Mouse (Mus musculus) embryonic facial prominence, embryonic 14.5 days (tissue): ENCODE measurements around the gene Pard3b. TPM values are rescaled to one million over a fixed set of nuclear protein-coding genes. Genes with fewer than 3 reads are reported as not detected.
A peak's percentile ranks its signal among the peaks of the same experiment; 100 is the strongest.

Experiments
- ATAC-seq: fragments of 200-750 bp; cut with Nextera tagmentation; 2 replicates; pipeline ENCODE4 v1.8.0; 2017; ENCODE audit warnings: low read depth, moderate number of reproducible peaks, moderate TSS enrichment
- DNase-seq: peaks from one replicate; pipeline ENCODE4 v3.0.0-alpha.2; 2015; ENCODE audit warnings: low spot score
- H3K27ac ChIP-seq: fragments of 300-500 bp; sonication (generic); replicated peaks from 2 replicates; pipeline ENCODE4 v1.5.1; 2014; ENCODE audit warnings: low read depth, mild to moderate bottlenecking, low read length, moderate library complexity
- H3K27me3 ChIP-seq: fragments of 300-500 bp; sonication (generic); replicated peaks from 2 replicates; pipeline ENCODE4 v1.6.1; 2014; ENCODE audit warnings: low read length; ENCODE audit not compliant: control insufficient read depth, insufficient read depth
- H3K36me3 ChIP-seq: fragments of 300-500 bp; sonication (generic); 2 replicates; pipeline ENCODE4 v1.6.1; 2014; ENCODE audit warnings: low read length, mixed read lengths; ENCODE audit not compliant: control insufficient read depth, insufficient read depth
- H3K4me1 ChIP-seq: fragments of 300-500 bp; sonication (generic); 2 replicates; pipeline ENCODE4 v1.6.1; 2014; ENCODE audit warnings: antibody characterized with exemption, low read length; ENCODE audit not compliant: control insufficient read depth, insufficient read depth
- H3K4me2 ChIP-seq: fragments of 300-500 bp; sonication (generic); 2 replicates; pipeline ENCODE4 v1.6.1; 2014; ENCODE audit warnings: low read depth, mild to moderate bottlenecking, low read length, moderate library complexity, mixed read lengths
- H3K4me3 ChIP-seq: fragments of 300-500 bp; sonication (generic); 2 replicates; pipeline ENCODE4 v1.5.1; 2014; ENCODE audit warnings: low read depth, mild to moderate bottlenecking, low read length
- H3K9ac ChIP-seq: fragments of 300-500 bp; sonication (generic); 2 replicates; pipeline ENCODE4 v1.6.1; 2014; ENCODE audit warnings: low read depth, mild to moderate bottlenecking, low read length, moderate library complexity, mixed read lengths
- H3K9me3 ChIP-seq: fragments of 300-500 bp; sonication (generic); 2 replicates; pipeline ENCODE4 v1.6.1; 2016; ENCODE audit warnings: low read length; ENCODE audit not compliant: control insufficient read depth
- WGBS: fragments of 180-500 bp; shearing (Covaris S2); extraction: QIAGEN DNeasy Blood & Tissue Kit; methylation state at CpG from one replicate; pipeline ENCODE4 v1.1.7; 2014; 5-methylcytosine and 5-hydroxymethylcytosine counted together
- polyA plus RNA-seq: library from polyadenylated mRNA; unstranded; fragments of >200 nt; fragmentation: Nextera tagmentation; extraction: Ambion mirVana; gene quantifications from 2 replicates; pipeline ENCODE4 v1.2.1, GENCODE M21; 2014

The Pard3b gene
- polyA plus RNA-seq, 1 experiment from 2014 or later: 17.6 TPM

GRCm38 (mm10) chr1:62422896-62423650 is 784.4 kb downstream of the Pard3b start:
- Histone ChIP-seq H3K9me3 (no peaks in the 10 kb centered on the region), H3K4me1 (no peaks in the 10 kb centered on the region; the same call in 1 of the 2 replicates), H3K36me3 (no peaks in the 10 kb centered on the region), H3K4me3 (no peak overlapping the region), H3K27ac (no peak overlapping the region), H3K4me2 (no peak overlapping the region), H3K27me3 (no peaks in the 10 kb centered on the region), H3K9ac (no peak overlapping the region)
- ATAC-seq (no peak), DNase-seq (no peak)
- WGBS: 69% methylated on average over 10 of the region's 10 CpGs

DNA sequence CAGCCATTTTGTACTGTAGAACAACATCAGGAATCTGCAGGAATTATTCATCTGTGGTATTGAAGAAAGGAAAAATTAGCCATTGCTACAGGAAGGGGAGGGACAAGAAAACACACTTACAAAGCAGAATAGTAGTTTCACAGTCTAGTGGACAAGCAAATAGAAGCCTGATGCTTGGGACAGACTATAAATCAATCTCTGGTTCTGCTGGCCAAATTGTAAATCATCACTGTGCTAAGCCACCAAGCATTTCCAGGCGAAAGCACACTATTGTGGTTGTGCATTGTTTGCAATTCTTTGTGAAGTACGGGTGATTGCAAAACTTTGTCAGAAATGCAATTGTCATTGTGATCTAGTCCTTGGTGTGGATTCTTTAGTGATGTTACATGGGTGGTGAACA is 786.7 kb downstream of the Pard3b start:
- ATAC-seq (no peak), DNase-seq (no peak)
- Histone ChIP-seq H3K9ac (no peak overlapping the region), H3K9me3 (no peaks in the 10 kb centered on the region), H3K36me3 (no peaks in the 10 kb centered on the region), H3K4me3 (no peak overlapping the region), H3K27me3 (no peaks in the 10 kb centered on the region), H3K27ac (no peak overlapping the region), H3K4me2 (no peak overlapping the region), H3K4me1 (peaks cover 7% of the 10 kb centered on the region; the same call in 1 of the 2 replicates)
- 88% methylated on average over 2 of the region's 2 CpGs for WGBS

DNA sequence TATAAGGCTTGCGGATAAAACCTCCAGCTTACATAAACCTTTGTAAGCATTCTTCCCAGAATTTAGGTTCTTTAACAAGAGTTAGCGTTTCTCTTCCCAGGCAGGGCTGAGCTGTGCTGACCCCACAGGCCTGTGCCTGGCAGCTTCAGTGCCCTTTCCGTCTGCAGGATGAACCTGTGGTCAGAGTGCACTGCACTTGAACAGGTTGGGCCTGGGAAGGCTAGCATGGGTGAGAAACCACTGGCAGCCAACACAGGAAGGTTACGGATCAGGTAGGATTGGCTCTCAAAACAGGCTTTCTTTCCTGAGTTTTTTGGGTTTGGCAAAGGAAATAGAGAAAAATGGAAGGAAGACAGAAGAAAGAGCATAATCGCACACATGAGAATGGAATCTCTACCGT is 790.1 kb downstream of the Pard3b start:
- Histone ChIP-seq H3K36me3 (no peaks in the 10 kb centered on the region), H3K27ac (no peak overlapping the region), H3K9me3 (no peaks in the 10 kb centered on the region), H3K4me3 (no peak overlapping the region), H3K4me2 (no peak overlapping the region), H3K9ac (no peak overlapping the region), H3K27me3 (no peaks in the 10 kb centered on the region), H3K4me1 (peaks cover 7% of the 10 kb centered on the region; the same call in 1 of the 2 replicates)
- ATAC-seq (no peak), DNase-seq (no peak)
- WGBS: 78% methylated on average over 6 of the region's 6 CpGs

GRCm38 (mm10) chr1:62429333-62430182 is 790.9 kb downstream of the Pard3b start:
- H3K4me2 ChIP-seq: no peak overlapping the region
- H3K9me3 ChIP-seq: no peaks in the 10 kb centered on the region
- ATAC-seq (no peak), DNase-seq (no peak)
- no peak overlapping the region for H3K9ac ChIP-seq
- WGBS: 57% methylated on average over 17 of the region's 17 CpGs
- no peak overlapping the region for H3K27ac ChIP-seq
- peaks cover 7% of the 10 kb centered on the region; the same call in 1 of the 2 replicates for H3K4me1 ChIP-seq
- no peaks in the 10 kb centered on the region for H3K36me3 ChIP-seq
- no peaks in the 10 kb centered on the region for H3K27me3 ChIP-seq
- no peak overlapping the region for H3K4me3 ChIP-seq

GRCm38 (mm10) chr1:62431054-62431453 is 792.4 kb downstream of the Pard3b start:
- no peak overlapping the region for H3K9ac ChIP-seq
- 89% methylated on average over 6 of the region's 6 CpGs for WGBS
- no peaks in the 10 kb centered on the region for H3K36me3 ChIP-seq
- no peak overlapping the region for H3K27ac ChIP-seq
- DNase-seq (no peak), ATAC-seq (no peak)
- no peaks in the 10 kb centered on the region for H3K27me3 ChIP-seq
- H3K4me2 ChIP-seq: no peak overlapping the region
- peaks cover 7% of the 10 kb centered on the region; the same call in 1 of the 2 replicates for H3K4me1 ChIP-seq
- H3K9me3 ChIP-seq: no peaks in the 10 kb centered on the region
- H3K4me3 ChIP-seq: no peak overlapping the region

- no peaks in the 10 kb centered on the region for H3K27me3 ChIP-seq
- 66% methylated on average over 5 of the region's 5 CpGs for WGBS
- no peaks in the 10 kb centered on the region for H3K9me3 ChIP-seq
- no peak for DNase-seq
- peaks cover 7% of the 10 kb centered on the region; the same call in 1 of the 2 replicates for H3K4me1 ChIP-seq
- H3K4me2 ChIP-seq: no peak overlapping the region
- H3K27ac ChIP-seq: no peak overlapping the region
- ATAC-seq: no peak
- H3K36me3 ChIP-seq: no peaks in the 10 kb centered on the region
- no peak overlapping the region for H3K4me3 ChIP-seq
- H3K9ac ChIP-seq: no peak overlapping the region
Measured at GRCm38 (mm10) chr1:62433891-62434290, 795.3 kb downstream of the Pard3b start.

- Histone ChIP-seq H3K9ac (no peak overlapping the region), H3K4me3 (no peak overlapping the region), H3K27me3 (no peaks in the 10 kb centered on the region), H3K27ac (peak overlapping the region; percentile 41; the same call in 1 of the 2 replicates), H3K4me1 (peaks cover 3% of the 10 kb centered on the region; the same call in 1 of the 2 replicates), H3K36me3 (no peaks in the 10 kb centered on the region), H3K4me2 (no peak overlapping the region), H3K9me3 (no peaks in the 10 kb centered on the region)
- DNase-seq: no peak
- WGBS: 50% methylated on average over 9 of the region's 9 CpGs
- no peak for ATAC-seq
Measured at GRCm38 (mm10) chr1:62435844-62436243, 797.2 kb downstream of the Pard3b start.

DNA sequence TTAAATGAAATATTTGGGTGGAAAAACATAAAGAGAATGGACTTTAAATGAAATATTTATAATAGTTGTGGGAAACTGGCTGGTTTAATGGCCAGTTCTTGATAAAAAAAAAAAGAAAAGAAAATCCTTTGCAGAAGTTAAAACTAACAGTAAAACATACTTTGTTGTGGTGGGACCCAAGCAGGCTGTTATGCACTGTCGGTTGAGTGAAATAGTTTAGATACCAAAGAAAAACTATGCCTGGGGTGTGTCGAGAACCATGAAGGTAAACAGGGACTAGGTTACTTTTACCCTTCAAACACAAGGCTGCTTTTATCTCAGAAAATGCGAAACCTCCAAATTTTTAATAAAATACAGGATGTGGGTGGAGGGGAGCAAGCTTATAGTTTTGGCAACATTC is 797.7 kb downstream of the Pard3b start:
- ATAC-seq: no peak
- H3K4me1 ChIP-seq: peaks cover 3% of the 10 kb centered on the region; the same call in 1 of the 2 replicates
- H3K27me3 ChIP-seq: no peaks in the 10 kb centered on the region
- DNase-seq: no peak
- no peak overlapping the region for H3K4me3 ChIP-seq
- H3K4me2 ChIP-seq: no peak overlapping the region
- H3K27ac ChIP-seq: no peak overlapping the region
- no peaks in the 10 kb centered on the region for H3K9me3 ChIP-seq
- WGBS: 41% methylated on average over 3 of the region's 3 CpGs
- H3K36me3 ChIP-seq: no peaks in the 10 kb centered on the region
- no peak overlapping the region for H3K9ac ChIP-seq
